Mouse (Mus musculus): ENCODE measurements around the gene Iqca.

Gene Iqca

DNA sequence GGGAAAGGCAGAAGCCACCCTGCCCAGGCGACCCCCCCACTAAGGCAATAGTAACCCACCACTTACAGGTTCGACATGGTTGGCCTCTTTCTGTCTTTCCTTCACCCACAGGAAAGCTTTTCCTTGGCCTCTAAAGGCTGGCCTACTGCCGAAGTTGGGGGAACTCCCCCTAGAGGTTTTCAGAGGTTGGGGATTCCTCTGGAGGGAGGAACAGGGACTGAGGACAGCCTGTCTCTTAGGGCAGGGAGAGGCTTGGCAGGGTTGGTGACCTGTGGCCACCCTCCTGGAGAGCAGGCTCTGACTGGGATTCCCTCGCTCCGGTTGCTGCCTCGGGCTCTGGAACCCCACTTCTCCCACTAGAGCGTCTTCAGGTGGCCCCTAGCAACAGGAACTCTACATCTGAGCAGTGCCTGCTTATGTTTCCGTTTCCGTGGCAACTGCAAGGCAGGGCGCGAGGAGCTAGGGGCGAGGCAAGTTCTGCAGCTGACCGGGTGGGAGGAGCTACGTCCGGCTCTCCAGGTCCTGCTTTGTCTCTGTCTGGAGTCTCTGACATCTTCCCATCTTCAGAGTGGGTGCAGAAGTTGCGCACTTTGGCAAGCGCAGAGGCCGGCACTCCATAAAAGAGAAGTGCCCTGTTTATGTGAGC is at the start of gene Iqca:
Gene Iqca, minus strand, starts transcription at position 303 of the 646 bp plus-strand sequence.
- in situ Hi-C loops (cut with MboI, MseI): no loop called here

DNA sequence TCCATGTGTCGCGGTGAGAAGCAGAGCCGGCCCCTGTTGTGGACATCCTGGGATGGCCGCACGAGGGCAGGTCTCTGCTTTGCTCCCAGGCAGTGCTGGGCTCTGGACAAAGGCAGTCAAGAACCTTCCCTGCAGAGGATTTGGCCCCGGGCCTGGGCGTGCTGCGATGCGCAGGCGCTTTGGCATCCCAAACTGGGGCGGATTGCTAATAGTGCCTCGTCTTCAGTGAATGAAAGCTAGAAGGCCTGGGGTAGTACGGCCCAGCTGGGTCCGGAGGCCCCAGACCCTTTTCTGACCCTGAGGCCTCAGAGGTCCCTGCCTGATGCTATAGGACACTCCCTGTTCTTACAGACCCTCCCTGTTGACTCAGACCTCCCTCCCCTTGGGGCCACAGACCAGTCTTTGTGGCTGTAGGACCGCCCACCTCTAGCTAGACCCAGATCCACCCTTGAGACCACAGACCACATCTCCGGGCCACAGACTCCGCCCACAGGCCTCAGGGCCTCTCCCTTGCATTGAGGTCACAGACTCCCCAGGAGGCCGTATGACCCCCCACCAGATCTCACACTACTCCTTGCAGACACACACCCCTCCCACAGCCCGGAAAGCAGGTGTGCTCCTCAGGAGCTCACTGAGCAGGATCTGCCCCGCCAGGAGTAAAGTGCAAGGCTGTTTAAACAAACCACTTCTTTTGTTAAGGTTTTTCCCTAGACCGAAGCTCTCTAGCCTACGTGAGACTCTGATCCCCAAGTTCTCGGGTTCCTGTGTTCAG is 49.2 kb upstream of the Iqca start:
- in situ Hi-C loops (cut with MboI, MseI): no loop called here

DNA sequence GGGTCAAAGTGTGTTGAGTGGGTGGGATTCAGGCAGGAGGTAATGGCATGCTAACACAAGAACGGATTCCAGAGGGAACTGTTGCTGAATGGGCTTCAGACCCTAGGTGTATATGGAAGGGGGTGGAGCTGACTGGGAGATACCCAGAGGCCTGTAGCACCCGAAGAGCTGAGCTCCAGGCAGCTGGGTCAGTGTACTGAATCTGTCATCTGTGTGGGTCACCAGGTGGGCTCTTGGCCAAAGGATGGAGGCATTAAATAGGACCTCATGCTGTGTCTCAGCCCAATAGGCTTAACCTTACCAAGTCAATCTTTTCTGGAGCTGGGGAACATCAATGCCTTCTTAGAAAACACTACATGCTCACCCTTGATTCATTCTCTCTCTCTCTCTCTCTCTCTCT is 48.5 kb upstream of the Iqca start:
- in situ Hi-C loops (cut with MboI, MseI): no loop called here

DNA sequence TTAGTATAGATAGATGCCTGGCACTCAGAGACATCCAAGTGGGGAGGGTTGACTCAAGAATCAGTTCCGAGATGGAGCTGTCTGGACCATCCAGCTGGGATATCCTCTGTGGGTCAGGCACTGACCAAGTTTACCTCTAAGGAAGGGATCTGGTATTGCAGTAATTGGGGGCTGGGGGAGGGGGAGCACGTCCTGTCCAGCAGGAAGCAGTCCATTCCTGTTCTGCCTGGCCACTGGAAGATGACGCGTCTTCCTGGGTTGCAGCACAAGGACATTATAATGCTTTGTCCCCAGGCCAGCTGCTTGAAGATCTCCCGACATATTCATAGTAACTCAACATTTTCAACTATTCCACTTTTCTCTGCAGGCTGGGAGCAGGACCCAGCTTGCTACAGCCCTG is 48.0 kb upstream of the Iqca start:
- in situ Hi-C loops (cut with MboI, MseI): no loop called here

DNA sequence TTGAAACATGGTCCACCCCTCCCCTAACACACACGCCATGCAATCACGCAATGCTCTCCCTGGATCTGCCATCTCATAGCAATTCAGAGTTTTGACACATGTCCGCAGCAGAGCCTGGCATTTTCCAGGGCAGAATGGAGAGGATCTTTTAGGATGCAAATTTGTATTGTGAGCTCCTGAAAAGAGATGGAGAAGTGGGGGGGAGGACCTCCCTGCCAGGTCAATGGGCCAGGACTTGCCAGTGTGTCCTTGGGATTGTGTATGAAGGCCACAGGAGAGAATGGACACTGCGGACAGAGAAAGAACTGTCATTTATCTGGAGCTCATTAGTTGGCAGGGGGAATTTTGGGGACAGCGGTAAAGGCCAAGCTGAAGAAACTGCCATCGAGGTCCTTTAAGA is 35.8 kb upstream of the Iqca start:
- in situ Hi-C loops (cut with MboI, MseI): no loop called here

DNA sequence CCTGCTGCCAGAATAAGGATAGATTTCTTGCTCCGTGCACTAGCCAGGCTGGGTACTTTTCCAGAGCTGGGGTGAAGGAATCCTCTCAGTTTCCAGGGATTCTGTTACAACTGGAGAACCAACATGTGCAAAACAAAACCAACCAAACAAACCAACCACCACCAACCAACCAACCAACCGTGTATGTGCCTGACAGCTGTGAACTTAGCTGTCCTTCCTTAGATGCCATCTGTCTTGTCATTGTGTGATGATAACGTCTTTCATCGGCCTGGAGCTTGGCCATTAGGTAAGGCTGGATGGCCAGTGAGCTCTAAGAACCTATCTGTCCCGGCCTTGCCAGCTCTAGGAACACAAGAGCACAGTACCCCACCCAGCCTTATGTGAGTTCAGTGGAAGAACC is 33.7 kb upstream of the Iqca start:
- in situ Hi-C loops (cut with MboI, MseI): no loop called here

DNA sequence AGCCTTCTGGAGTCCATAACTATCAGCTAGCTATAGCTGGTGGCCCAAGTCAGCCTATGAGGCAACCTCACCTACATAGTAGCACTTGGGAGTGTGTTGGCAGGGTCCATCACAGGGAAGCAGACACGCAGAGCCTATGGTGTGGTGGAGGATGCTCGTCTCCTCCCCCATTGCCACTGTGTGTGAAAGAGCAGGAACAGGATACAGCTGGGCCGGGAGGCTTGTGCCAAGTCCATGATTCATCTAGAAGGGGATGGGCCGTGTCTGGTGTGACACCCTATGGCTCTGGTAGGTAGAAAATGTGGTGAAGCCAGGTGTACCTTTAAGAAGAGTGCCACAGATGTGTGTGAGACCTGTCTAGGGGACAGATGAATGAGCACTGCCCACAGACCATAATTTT is 33.0 kb upstream of the Iqca start:
- in situ Hi-C loops (cut with MboI, MseI): no loop called here

DNA sequence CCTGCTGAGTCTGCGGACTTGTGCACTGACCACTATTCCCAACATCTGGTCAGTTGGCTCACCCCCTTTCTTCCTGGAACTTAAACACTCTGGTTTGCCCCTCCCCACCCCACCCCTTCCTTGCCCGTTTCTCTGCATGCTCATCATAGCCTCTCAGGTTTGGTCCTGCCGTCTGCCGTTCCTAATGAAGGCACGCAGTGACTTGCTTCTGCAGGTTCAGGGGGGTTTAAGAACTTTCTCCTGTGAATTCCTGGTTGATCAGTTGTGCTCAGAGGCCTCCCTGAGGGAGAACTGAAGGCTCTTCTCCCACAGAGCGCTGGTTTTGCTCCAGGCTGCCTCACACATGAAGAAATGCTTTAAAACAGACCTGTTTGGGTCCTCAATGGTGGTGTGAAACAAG is 30.4 kb upstream of the Iqca start:
- in situ Hi-C loops (cut with MboI, MseI): no loop called here

DNA sequence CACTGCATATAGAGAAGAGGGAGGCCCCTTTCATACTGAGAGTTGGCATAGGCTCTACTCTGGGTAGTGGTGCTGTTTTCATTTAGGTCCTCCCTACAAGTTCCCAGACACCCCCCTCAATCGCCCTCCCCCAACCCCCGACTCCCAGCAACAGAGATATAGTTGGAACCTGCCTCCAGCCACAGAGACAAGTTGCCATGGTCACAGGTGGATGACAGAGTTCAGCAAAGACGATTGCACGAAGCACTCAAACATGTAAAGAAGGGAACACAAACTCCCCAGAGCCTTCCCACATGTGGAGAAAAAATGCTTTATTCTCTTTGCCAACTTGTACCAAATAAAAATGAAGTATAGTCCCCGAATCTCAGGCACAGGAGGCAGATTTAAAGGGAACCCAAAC is 29.3 kb upstream of the Iqca start:
- in situ Hi-C loops (cut with MboI, MseI): no loop called here

DNA sequence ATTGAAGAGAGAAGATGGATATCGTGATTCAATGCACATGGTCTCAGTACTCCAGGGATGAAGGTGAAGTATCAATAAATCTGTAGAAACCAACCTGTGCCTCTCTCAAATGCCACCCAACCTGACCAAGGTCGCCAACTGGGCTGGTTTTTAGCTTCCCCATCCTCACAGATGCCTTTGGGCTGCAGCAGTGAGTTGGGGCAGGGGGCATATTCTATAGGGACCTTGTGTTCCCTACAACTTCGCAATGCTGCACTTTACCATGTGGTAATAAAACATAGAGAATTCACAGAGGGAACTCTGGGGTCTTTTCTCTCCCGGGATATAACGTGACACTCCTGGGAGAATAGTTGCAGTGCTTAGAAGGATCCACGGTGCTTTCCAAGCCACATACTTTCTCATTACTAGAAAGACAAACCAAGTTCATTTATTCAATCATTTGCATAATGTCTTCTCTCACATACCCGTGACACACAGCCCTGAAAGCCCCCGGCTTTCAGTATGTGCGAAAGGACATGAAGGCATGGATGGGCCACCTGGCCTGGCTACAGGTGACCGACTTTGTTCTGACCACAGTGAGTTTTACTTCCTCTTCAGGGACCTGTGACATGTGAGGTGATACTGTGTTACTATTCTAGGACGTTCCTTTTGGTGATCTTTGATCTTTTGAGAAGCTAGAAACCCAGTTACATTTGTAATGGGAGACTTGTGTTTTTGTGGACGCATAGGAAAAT is 27.9 kb upstream of the Iqca start:
- in situ Hi-C loops (cut with MboI, MseI): no loop called here

DNA sequence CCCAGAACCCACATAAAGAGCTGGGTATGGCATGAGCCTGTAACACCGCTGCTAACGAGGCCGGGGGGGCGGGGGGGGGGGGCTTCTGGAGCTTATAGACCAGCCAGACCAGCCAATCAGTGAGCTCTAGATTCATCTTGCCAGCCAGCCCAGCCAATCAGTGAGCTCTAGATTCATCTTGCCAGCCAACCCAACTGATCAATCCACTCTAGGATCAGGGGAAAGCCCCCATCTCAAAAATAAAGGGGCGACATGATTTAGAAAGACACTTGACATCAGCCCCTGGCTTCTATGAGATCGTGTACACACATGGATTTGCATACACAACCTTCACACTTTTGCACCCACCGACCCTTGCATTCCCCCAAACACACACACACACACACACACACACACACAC is 27.3 kb upstream of the Iqca start:
- in situ Hi-C loops (cut with MboI, MseI): no loop called here

DNA sequence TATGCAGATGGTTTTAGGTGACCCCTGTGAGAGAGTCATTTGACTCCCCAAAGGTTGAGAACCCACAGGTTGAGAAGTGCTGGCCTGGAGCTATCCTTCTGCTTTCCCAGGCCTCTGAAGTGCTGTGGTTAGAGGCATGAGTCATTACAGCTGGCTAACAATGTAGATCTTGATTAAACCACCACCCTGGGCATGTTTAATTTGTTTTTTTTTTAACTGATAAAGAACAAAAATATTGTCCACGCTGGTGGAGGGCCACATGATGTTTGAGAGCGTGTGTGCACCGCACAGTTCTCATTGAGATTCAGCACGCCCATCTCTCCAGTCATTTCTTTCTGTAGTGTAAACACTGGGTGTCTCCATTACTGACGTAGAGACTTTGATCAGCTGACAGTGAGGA is 24.8 kb upstream of the Iqca start:
- in situ Hi-C loops (cut with MboI, MseI): no loop called here

DNA sequence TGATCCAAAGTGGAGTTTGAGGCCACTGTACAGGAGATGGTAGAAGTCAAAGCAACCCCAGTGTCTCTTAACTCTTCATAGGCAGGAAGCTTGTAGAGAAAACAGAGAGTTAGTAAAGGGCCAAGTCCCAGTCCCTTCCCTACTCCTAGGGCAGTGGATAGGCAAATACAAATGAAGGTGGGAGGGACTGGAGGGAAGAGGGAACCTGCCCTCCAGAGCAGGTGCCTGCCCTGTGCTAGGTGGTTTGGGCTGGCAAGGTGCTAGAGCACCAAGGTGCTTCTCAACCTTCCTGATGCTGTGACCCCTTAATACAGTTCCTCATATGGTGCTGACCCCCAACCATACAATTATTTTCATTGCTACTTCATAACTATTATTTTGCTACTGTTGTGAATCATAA is 24.4 kb upstream of the Iqca start:
- in situ Hi-C loops (cut with MboI, MseI): no loop called here

DNA sequence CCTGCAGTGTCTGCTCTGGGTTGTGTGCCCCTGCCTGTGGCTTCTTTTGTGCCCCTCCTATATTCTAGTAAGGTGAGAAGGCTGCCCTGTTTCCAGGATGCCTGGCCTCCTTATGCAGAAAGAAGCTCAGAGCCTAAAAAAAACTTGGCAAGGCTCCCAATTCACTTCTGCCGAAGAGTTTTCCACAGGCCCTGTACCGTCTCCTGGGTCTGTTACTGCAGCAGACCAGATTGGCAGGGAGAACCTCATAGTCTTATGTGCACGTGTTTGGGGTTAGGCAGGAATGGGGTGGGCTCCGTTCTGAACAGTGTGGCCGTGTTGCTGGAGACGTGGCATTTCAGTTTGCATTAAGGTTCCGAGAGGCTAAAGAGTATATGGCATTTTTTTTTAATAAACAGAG is 23.0 kb upstream of the Iqca start:
- in situ Hi-C loops (cut with MboI, MseI): no loop called here

DNA sequence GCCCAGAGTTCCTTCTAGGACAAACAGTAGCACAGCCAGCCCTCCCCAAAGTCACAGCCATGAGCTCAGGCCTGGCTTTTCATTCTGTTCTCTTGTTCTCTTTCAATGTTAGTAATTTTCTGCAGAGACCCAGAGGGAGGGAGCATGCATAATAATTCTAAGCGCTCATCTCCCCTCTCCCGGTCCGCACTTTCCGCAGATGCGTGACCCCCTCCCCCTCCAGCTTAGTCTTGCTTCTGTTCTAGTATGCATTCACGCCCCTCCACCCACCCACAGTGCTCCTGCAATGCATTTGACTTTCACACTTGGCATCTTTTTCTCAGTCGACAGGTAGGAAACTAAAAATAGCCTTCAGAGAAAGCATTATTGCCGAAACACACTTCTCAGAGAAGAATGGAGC is 21.1 kb upstream of the Iqca start:
- in situ Hi-C loops (cut with MboI, MseI): no loop called here

DNA sequence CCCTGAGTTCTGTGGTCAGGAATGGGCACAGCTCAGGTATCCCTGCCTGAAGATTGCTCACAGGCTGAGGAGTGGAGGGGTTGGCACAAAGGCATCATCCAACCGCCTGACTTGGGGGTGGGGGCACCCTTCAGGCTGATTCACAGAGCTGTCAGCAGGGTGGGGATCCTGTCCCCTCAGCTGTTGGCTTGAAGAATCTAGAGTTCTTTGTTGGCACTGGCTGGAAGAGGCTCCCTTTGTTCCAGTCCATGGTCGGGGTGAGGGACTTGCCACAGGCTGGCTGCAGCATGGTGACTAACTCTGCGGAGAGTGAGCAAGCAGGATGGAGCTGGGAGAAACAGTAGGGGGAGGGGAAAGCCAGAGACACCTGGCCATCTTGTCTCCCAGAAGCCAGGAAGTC is 11.1 kb upstream of the Iqca start:
- in situ Hi-C loops (cut with MboI, MseI): no loop called here

DNA sequence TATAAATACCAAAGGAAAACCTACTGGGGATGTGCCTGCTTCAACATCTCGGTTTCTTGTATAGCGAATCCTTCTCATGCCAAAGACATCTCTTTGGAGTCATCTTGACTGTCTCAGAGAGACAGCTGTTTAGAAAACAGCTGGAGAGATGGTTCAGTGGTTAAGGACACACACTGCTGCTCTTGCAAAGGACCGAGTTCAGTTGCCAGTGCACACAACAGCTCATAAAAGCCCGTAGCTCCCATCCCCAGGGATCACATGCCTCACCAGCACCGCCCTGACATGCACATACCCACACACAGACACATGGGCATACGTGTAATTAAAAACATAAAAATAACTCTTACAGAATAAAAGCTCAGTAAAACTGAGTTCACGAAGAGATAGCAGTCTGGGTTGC is 10.0 kb upstream of the Iqca start:
- in situ Hi-C loops (cut with MboI, MseI): no loop called here

DNA sequence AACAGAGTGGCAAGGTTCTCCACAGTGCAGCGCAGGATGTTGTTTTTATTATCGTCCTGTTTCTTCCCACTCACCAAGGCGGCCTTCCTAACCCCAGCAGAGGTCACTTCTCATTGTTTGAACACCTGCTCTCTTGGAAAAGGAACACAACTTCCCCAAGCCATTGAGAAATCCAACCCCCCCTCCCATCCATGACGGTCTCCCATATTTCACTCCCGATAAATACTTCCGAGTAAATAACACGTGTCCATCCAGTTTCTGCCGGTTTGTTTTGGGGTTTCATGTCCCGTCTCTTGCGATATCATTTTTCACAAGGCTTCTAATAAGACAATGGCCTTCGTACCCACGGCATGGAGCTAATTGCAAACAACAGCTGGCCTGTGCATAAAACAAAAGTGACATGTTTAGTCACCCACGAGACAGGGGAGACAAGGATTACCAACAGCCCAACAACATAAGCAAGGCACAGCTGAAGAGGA is 9.2 kb upstream of the Iqca start:
- in situ Hi-C loops (cut with MboI, MseI): no loop called here

DNA sequence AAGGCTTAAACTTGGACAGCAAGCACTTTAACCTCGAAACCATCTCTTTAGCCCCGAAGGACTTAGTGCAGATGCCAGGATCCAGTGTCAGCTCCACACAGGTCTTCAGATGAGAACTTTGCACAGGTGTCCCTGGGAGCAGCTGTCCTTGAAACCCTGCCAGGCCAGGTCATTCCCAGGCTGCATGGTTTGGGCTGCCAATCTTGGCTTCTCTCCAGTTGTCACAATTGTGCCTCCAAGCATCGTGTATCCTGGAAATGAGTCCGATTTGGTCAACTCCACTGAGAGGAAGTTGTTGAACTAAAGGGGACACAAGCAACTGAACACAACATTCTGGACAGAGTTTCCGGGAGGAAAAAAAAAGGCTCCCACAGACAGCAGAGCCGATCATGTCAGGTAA is 8.4 kb upstream of the Iqca start:
- in situ Hi-C loops (cut with MboI, MseI): no loop called here

DNA sequence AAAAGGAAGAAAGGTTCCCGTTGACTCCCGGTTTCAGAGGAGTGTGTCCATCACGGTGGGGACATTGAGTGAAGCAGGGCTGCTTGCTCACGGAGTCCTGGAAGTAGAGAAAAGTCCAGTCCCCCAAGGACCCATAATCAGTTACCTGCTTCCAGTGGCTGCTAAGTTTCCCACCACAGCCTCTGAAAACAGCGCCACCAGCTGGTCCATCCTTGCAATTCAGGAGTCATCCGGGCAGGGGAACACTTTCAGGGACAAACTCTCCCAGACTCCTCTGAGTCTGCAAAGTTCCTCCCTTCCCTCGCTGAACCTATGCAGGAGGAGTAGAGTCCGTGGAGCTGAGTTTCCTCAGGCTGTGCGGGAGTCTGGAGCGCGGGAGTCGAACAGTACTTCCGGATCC is 6.7 kb upstream of the Iqca start:
- in situ Hi-C loops (cut with MboI, MseI): no loop called here

DNA sequence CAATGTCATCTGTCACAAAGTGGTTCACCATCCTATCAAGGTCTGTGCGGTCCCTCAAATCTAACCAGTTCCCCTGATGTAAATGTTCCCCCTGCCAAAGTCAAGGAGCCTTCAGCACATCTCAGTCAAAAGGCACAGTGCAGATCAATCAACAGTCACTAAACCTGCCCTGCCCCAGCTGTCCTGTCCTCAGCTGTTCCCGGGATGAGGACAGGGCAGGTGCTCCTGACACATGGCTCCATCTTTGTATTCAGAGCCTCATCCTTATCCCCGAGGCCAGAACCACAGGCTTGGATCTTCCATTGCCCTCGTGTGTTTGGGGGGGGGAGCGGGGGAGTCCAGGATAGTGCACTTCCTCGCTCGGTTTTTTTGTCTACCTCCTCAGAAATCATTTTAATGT is 3.4 kb upstream of the Iqca start:
- in situ Hi-C loops (cut with MboI, MseI): no loop called here

DNA sequence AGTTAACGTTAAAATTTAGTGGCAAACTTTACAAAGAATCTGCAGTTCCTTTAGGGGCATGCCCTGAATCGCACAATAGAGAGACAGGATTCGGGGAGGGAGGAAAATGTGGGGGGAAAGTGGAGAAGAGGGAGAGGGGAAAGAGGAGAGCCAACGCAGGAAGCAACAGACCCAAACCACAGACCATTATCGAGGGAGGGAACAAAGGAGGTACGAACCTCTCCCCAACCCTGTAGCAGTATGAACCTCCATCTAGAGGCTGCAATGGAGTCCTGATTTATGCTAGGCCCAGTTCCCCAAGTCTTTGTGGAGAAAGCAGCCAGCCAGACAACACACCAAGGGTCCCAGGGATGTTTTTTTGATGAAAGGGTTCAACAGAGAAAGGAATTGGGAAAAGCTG is 586 bp upstream of the Iqca start:
- in situ Hi-C loops (cut with MboI, MseI): no loop called here

DNA sequence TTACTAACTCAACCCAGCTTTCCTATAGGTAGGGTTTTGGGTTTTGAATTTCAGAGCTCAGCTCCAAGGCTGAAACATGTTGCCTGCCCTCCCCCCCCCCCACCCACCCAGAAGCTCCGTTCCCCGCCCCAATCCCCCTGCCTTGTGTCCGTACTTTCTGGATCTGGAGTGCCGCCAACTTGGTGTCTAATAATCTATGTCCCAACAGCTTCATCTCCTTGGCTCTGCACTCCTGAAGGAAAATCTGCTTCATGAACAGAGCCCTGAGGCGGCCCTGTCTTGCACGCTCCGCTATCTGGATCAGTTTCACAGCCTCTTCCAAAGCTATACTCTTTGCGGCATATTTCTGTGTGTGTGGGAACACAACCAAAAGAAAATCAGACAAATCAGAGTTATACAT is 13.5 kb downstream of the Iqca start:
- in situ Hi-C loops (cut with MboI, MseI): no loop called here
